Mouse (Mus musculus) myocyte (in vitro differentiated cells): Measurements from ENCODE around the gene Nat9. TPM values are rescaled to one million over a fixed set of nuclear protein-coding genes. Genes with fewer than 3 reads are reported as not detected.

Source experiments
- H3K27me3 ChIP-seq: one replicate; pipeline ENCODE4 v1.6.1; 2011; ENCODE audit not compliant: control insufficient read depth, insufficient read depth, insufficient read length
- H3K36me3 ChIP-seq: one replicate; pipeline ENCODE4 v1.6.1; 2011; ENCODE audit not compliant: control insufficient read depth, insufficient read depth
- H3K4me2 ChIP-seq: one replicate; pipeline ENCODE4 v1.6.1; 2011; ENCODE audit warnings: low read depth, control low read depth
- H3K4me3 ChIP-seq: one replicate; pipeline ENCODE4 v1.5.1; 2011; ENCODE audit warnings: mild to moderate bottlenecking, control low read depth, moderate library complexity
- H3K79me2 ChIP-seq: one replicate; pipeline ENCODE4 v1.6.1; 2011; ENCODE audit not compliant: control insufficient read depth, insufficient read depth
- H3ac ChIP-seq: one replicate; pipeline ENCODE4 v1.6.1; 2011; ENCODE audit not compliant: control insufficient read depth, insufficient read length
- CEBPB ChIP-seq: IDR thresholded peaks from 2 replicates; pipeline ENCODE4 v1.6.1; 2011; ENCODE audit warnings: mild to moderate bottlenecking, moderate library complexity; ENCODE audit not compliant: poor library complexity, insufficient read depth, severe bottlenecking
- E2F4 ChIP-seq: IDR thresholded peaks from one replicate; pipeline ENCODE4 v1.6.1; 2011; ENCODE audit warnings: mild to moderate bottlenecking, control low read depth, moderate library complexity; ENCODE audit not compliant: insufficient read depth
- MAX ChIP-seq: IDR thresholded peaks from one replicate; pipeline ENCODE4 v1.6.1; 2011; ENCODE audit warnings: low read depth, mild to moderate bottlenecking, control low read depth
- MYOD1 ChIP-seq, 3 experiments: IDR thresholded peaks; one replicate each; pipeline ENCODE4 v1.6.1; 2011; ENCODE audit warnings: control low read depth in 2 of 3, low read depth in 2 of 3, mild to moderate bottlenecking in 2 of 3, moderate library complexity in 1 of 3; ENCODE audit not compliant: insufficient read length in 2 of 3, control insufficient read depth in 1 of 3
- MYOG ChIP-seq, 3 experiments: IDR thresholded peaks; one replicate each; pipeline ENCODE4 v1.6.1; 2011; ENCODE audit warnings: control low read depth in 2 of 3, low read depth in 2 of 3, mild to moderate bottlenecking in 2 of 3; ENCODE audit not compliant: insufficient read length in 2 of 3, control insufficient read depth in 1 of 3, insufficient read depth in 1 of 3
- POLR2A ChIP-seq: IDR thresholded peaks from one replicate; pipeline ENCODE4 v1.6.1; 2011; ENCODE audit warnings: low read depth, mild to moderate bottlenecking, control low read depth, moderate library complexity; ENCODE audit not compliant: insufficient read length
- POLR2AphosphoS2 ChIP-seq: IDR thresholded peaks from one replicate; pipeline ENCODE4 v1.6.1; 2011; ENCODE audit warnings: low read depth, control low read depth; ENCODE audit not compliant: insufficient read length
- REST ChIP-seq: IDR thresholded peaks from one replicate; pipeline ENCODE4 v1.6.1; 2011; ENCODE audit warnings: mild to moderate bottlenecking, control low read depth, moderate library complexity; ENCODE audit not compliant: insufficient read depth, insufficient read length
- SRF ChIP-seq: IDR thresholded peaks from one replicate; pipeline ENCODE4 v1.6.1; 2011; ENCODE audit warnings: low read depth; ENCODE audit not compliant: control insufficient read depth, insufficient read length
- TCF12 ChIP-seq: IDR thresholded peaks from one replicate; pipeline ENCODE4 v1.6.1; 2011; ENCODE audit warnings: mild to moderate bottlenecking, control low read depth; ENCODE audit not compliant: poor library complexity, insufficient read depth, severe bottlenecking
- TCF3 ChIP-seq: IDR thresholded peaks from one replicate; pipeline ENCODE4 v1.6.1; 2011; ENCODE audit warnings: low read depth, control low read depth; ENCODE audit not compliant: insufficient read length
- USF1 ChIP-seq: IDR thresholded peaks from one replicate; pipeline ENCODE4 v1.6.1; 2011; ENCODE audit warnings: low read depth, mild to moderate bottlenecking, control low read depth, moderate library complexity
- polyA plus RNA-seq: library from polyadenylated mRNA; unstranded; fragments of >200 nt; fragmentation: generic; extraction: Trizol; gene quantifications from one replicate; pipeline ENCODE4 v1.2.1, GENCODE M21; 2012; ENCODE audit warnings: missing spikeins

Nat9 gene
- polyA plus RNA-seq, 1 experiment, result 22.6 TPM

GRCm38 (mm10) chr11:115160883-115161577, 26.6 kb downstream of the Nat9 start:
- peaks cover 5% of the 10 kb centered on the region for H3K27me3 ChIP-seq

GRCm38 (mm10) chr11:115160016-115160797, 27.5 kb downstream of the Nat9 start:
- Histone ChIP-seq H3K4me3 (no peak overlapping the region), H3K27me3 (peaks cover 8% of the 10 kb centered on the region), H3K79me2 (no peaks in the 10 kb centered on the region), H3ac (no peak overlapping the region), H3K4me2 (no peak overlapping the region), H3K36me3 (no peaks in the 10 kb centered on the region)
- TF ChIP-seq TCF3 (no peak), MYOD1 (IDR thresholded peaks at IDR 0.05; ENCODE audit: control insufficient read depth in 1 of 3, insufficient read length in 2 of 3, low read depth in 2 of 3) (no peak), POLR2A (no peak), REST (no peak), MAX (no peak), USF1 (no peak), POLR2AphosphoS2 (no peak), MYOG (IDR thresholded peaks at IDR 0.05; ENCODE audit: control insufficient read depth in 1 of 3, insufficient read depth in 1 of 3, insufficient read length in 2 of 3, low read depth in 2 of 3) (no peak), TCF12 (no peak), SRF (no peak), CEBPB (no peak), E2F4 (no peak)

More at GRCm38 (mm10) chr11:115160883-115161577, 26.6 kb downstream of the Nat9 start:
- Histone ChIP-seq H3ac (no peak overlapping the region), H3K4me3 (no peak overlapping the region), H3K36me3 (no peaks in the 10 kb centered on the region), H3K79me2 (peaks cover 8% of the 10 kb centered on the region), H3K4me2 (no peak overlapping the region)
- no peak for TF ChIP-seq TCF3
- no peak for TF ChIP-seq REST
- TF ChIP-seq POLR2A, result no peak
- no peak for TF ChIP-seq MYOG (IDR thresholded peaks at IDR 0.05; ENCODE audit: control insufficient read depth in 1 of 3, insufficient read depth in 1 of 3, insufficient read length in 2 of 3, low read depth in 2 of 3)
- TF ChIP-seq MYOD1 (IDR thresholded peaks at IDR 0.05; ENCODE audit: control insufficient read depth in 1 of 3, insufficient read length in 2 of 3, low read depth in 2 of 3), result no peak
- TF ChIP-seq USF1, result no peak
- no peak for TF ChIP-seq POLR2AphosphoS2
- no peak for TF ChIP-seq SRF
- TF ChIP-seq CEBPB, result no peak
- no peak for TF ChIP-seq MAX
- TF ChIP-seq E2F4, result no peak
- TF ChIP-seq TCF12, result no peak

GRCm38 (mm10) chr11:115157933-115158719, 29.5 kb downstream of the Nat9 start:
- H3K4me2 ChIP-seq, result no peak overlapping the region
- no peaks in the 10 kb centered on the region for H3K36me3 ChIP-seq
- H3K27me3 ChIP-seq, result peaks cover 18% of the 10 kb centered on the region
- no peak overlapping the region for H3K4me3 ChIP-seq
- TF ChIP-seq E2F4 (no peak), POLR2A (no peak), REST (no peak), TCF12 (no peak), CEBPB (no peak), SRF (no peak), MYOG (IDR thresholded peaks at IDR 0.05; ENCODE audit: control insufficient read depth in 1 of 3, insufficient read depth in 1 of 3, insufficient read length in 2 of 3, low read depth in 2 of 3) (no peak), MAX (no peak), USF1 (no peak), TCF3 (no peak), POLR2AphosphoS2 (no peak), MYOD1 (IDR thresholded peaks at IDR 0.05; ENCODE audit: control insufficient read depth in 1 of 3, insufficient read length in 2 of 3, low read depth in 2 of 3) (no peak)
- no peaks in the 10 kb centered on the region for H3K79me2 ChIP-seq
- no peak overlapping the region for H3ac ChIP-seq

GRCm38 (mm10) chr11:115155053-115155634, 32.5 kb downstream of the Nat9 start:
- Histone ChIP-seq H3K27me3 (peaks cover 18% of the 10 kb centered on the region), H3ac (no peak overlapping the region), H3K36me3 (no peaks in the 10 kb centered on the region), H3K4me3 (no peak overlapping the region), H3K79me2 (no peaks in the 10 kb centered on the region), H3K4me2 (no peak overlapping the region)
- no peak for TF ChIP-seq E2F4
- TF ChIP-seq TCF12, result no peak
- no peak for TF ChIP-seq MYOG (IDR thresholded peaks at IDR 0.05; ENCODE audit: control insufficient read depth in 1 of 3, insufficient read depth in 1 of 3, insufficient read length in 2 of 3, low read depth in 2 of 3)
- TF ChIP-seq MAX, result no peak
- no peak for TF ChIP-seq REST
- TF ChIP-seq SRF, result no peak
- TF ChIP-seq POLR2A, result no peak
- no peak for TF ChIP-seq MYOD1 (IDR thresholded peaks at IDR 0.05; ENCODE audit: control insufficient read depth in 1 of 3, insufficient read length in 2 of 3, low read depth in 2 of 3)
- TF ChIP-seq CEBPB, result no peak
- TF ChIP-seq POLR2AphosphoS2, result no peak
